Mouse (Mus musculus): ENCODE measurements around the gene Rpa1.

GRCm38 (mm10) chr11:75310813-75311212 lies 37.3 kb downstream of the Rpa1 start:
- no peak for TF ChIP-seq CTCF (IDR thresholded peaks at IDR 0.05; ENCODE audit: borderline replicate concordance, insufficient read depth, low read length)
- no peak for TF ChIP-seq POLR2A (IDR thresholded peaks at IDR 0.05; ENCODE audit: low read depth, low read length)
